Mouse (Mus musculus): ENCODE measurements around the gene Cdk5rap3.

Cdk5rap3 gene

GRCm38 (mm10) chr11:96916044-96916884, at the start of gene Cdk5rap3:
Cdk5rap3 (minus strand) TSS chr11:96916496.
- DNase-seq (ENCODE audit: low read depth, low spot score): peak; percentile 98

GRCm38 (mm10) chr11:96963580-96963979, 47.3 kb upstream of the Cdk5rap3 start:
- no peak for DNase-seq (ENCODE audit: low read depth, low spot score)

- DNase-seq (ENCODE audit: low read depth, low spot score): no peak
Observed at GRCm38 (mm10) chr11:96957061-96957805, 40.9 kb upstream of the Cdk5rap3 start.

- no peak for DNase-seq (ENCODE audit: low read depth, low spot score)
Observed at GRCm38 (mm10) chr11:96956009-96956724, 39.9 kb upstream of the Cdk5rap3 start.

- DNase-seq (ENCODE audit: low read depth, low spot score): no peak
Observed at GRCm38 (mm10) chr11:96955094-96955493, 38.8 kb upstream of the Cdk5rap3 start.

GRCm38 (mm10) chr11:96952896-96953295, 36.6 kb upstream of the Cdk5rap3 start:
- no peak for DNase-seq (ENCODE audit: low read depth, low spot score)

- DNase-seq (ENCODE audit: low read depth, low spot score): no peak
Observed at GRCm38 (mm10) chr11:96952426-96952825, 36.1 kb upstream of the Cdk5rap3 start.

- no peak for DNase-seq (ENCODE audit: low read depth, low spot score)
Observed at GRCm38 (mm10) chr11:96950767-96951166, 34.5 kb upstream of the Cdk5rap3 start.

GRCm38 (mm10) chr11:96947849-96948248, 31.6 kb upstream of the Cdk5rap3 start:
- no peak for DNase-seq (ENCODE audit: low read depth, low spot score)

GRCm38 (mm10) chr11:96946498-96946897, 30.2 kb upstream of the Cdk5rap3 start:
- no peak for DNase-seq (ENCODE audit: low read depth, low spot score)

GRCm38 (mm10) chr11:96944844-96945580, 28.7 kb upstream of the Cdk5rap3 start:
- no peak for DNase-seq (ENCODE audit: low read depth, low spot score)

- peak; percentile 99 for DNase-seq (ENCODE audit: low read depth, low spot score)
Observed at GRCm38 (mm10) chr11:96943746-96944304, 27.5 kb upstream of the Cdk5rap3 start, which contains the start of gene Pnpo. Pnpo (minus strand) TSS chr11:96943986.

- no peak for DNase-seq (ENCODE audit: low read depth, low spot score)
Observed at GRCm38 (mm10) chr11:96941989-96942590, 25.8 kb upstream of the Cdk5rap3 start.

GRCm38 (mm10) chr11:96940578-96941465, 24.5 kb upstream of the Cdk5rap3 start:
- no peak for DNase-seq (ENCODE audit: low read depth, low spot score)

GRCm38 (mm10) chr11:96938426-96938800, 22.1 kb upstream of the Cdk5rap3 start:
- DNase-seq (ENCODE audit: low read depth, low spot score): no peak

GRCm38 (mm10) chr11:96937549-96938425, 21.5 kb upstream of the Cdk5rap3 start:
- no peak for DNase-seq (ENCODE audit: low read depth, low spot score)

GRCm38 (mm10) chr11:96935872-96936650, 19.8 kb upstream of the Cdk5rap3 start:
- DNase-seq (ENCODE audit: low read depth, low spot score): no peak

- DNase-seq (ENCODE audit: low read depth, low spot score): peak; percentile 44
Observed at GRCm38 (mm10) chr11:96934921-96935356, 18.6 kb upstream of the Cdk5rap3 start.

Measured in telencephalon, adult 2 months (tissue).